Mouse (Mus musculus) bone marrow macrophage, adult 2 months (primary cell): ENCODE results near the gene Traf6. TPM values are rescaled to one million over a fixed set of nuclear protein-coding genes. Genes with fewer than 3 reads are reported as not detected.

ENCODE experiments used
- H3K27ac ChIP-seq: 2 replicates; pipeline ENCODE4 v1.5.1; 2012; ENCODE audit warnings: low read depth, low read length; ENCODE audit not compliant: insufficient read depth
- H3K4me1 ChIP-seq: 2 replicates; pipeline ENCODE4 v1.6.1; 2012; ENCODE audit warnings: low read length; ENCODE audit not compliant: control insufficient read depth, insufficient read depth
- H3K4me3 ChIP-seq: 2 replicates; pipeline ENCODE4 v1.5.1; 2012; ENCODE audit warnings: mild to moderate bottlenecking, low read length, moderate library complexity; ENCODE audit not compliant: insufficient read depth
- CTCF ChIP-seq: IDR thresholded peaks from 2 replicates; pipeline ENCODE4 v1.5.1; 2012; ENCODE audit warnings: low read depth, mild to moderate bottlenecking, low read length, moderate library complexity
- POLR2A ChIP-seq: IDR thresholded peaks from 2 replicates; pipeline ENCODE4 v1.6.1; 2012; ENCODE audit warnings: mild to moderate bottlenecking, low read depth, low read length, borderline replicate concordance
- polyA plus RNA-seq: library from polyadenylated mRNA; stranded (reverse); fragments of >200 nt; gene quantifications from 2 replicates; pipeline ENCODE4 v1.2.4, GENCODE M21; 2012; ENCODE audit not compliant: missing spikeins, insufficient read depth, insufficient read length

Gene Traf6
- polyA plus RNA-seq, 1 experiment = 11.5 TPM

- Histone ChIP-seq H3K4me3 (no peak overlapping the region), H3K4me1 (peaks cover 16% of the 10 kb centered on the region), H3K27ac (no peak overlapping the region)
- TF ChIP-seq CTCF (no peak), POLR2A (no peak)
Observed at GRCm38 (mm10) chr2:101693043-101693442, 14.8 kb downstream of the Traf6 start.

GRCm38 (mm10) chr2:101693577-101694215, 15.5 kb downstream of the Traf6 start:
- Histone ChIP-seq H3K4me1 (peaks cover 22% of the 10 kb centered on the region), H3K4me3 (no peak overlapping the region), H3K27ac (no peak overlapping the region)
- TF ChIP-seq CTCF = no peak
- no peak for TF ChIP-seq POLR2A

- no peak for TF ChIP-seq CTCF
- no peak for TF ChIP-seq POLR2A
- H3K4me1 ChIP-seq = peaks cover 32% of the 10 kb centered on the region
Observed at GRCm38 (mm10) chr2:101695584-101695983, 17.4 kb downstream of the Traf6 start.

GRCm38 (mm10) chr2:101699284-101699683, 21.1 kb downstream of the Traf6 start:
- Histone ChIP-seq H3K4me3 (no peak overlapping the region), H3K4me1 (peaks cover 34% of the 10 kb centered on the region), H3K27ac (peak overlapping the region; percentile 80)
- no peak for TF ChIP-seq POLR2A
- TF ChIP-seq CTCF = no peak

More at GRCm38 (mm10) chr2:101695584-101695983, 17.4 kb downstream of the Traf6 start:
- Histone ChIP-seq H3K4me3 (no peak overlapping the region), H3K27ac (no peak overlapping the region)

- no peak overlapping the region for H3K4me3 ChIP-seq
- TF ChIP-seq POLR2A (no peak), CTCF (no peak)
- no peak overlapping the region for H3K27ac ChIP-seq
- peaks cover 2% of the 10 kb centered on the region; the same call in 1 of the 2 replicates for H3K4me1 ChIP-seq
Observed at GRCm38 (mm10) chr2:101705941-101706485, 27.8 kb downstream of the Traf6 start.

- TF ChIP-seq CTCF (no peak), POLR2A (no peak)
Observed at GRCm38 (mm10) chr2:101711608-101712007, 33.4 kb downstream of the Traf6 start.

GRCm38 (mm10) chr2:101715650-101716323, 37.6 kb downstream of the Traf6 start:
- Histone ChIP-seq H3K4me3 (no peak overlapping the region), H3K4me1 (no peaks in the 10 kb centered on the region), H3K27ac (no peak overlapping the region)
- no peak for TF ChIP-seq POLR2A
- no peak for TF ChIP-seq CTCF

More at GRCm38 (mm10) chr2:101711608-101712007, 33.4 kb downstream of the Traf6 start:
- Histone ChIP-seq H3K4me3 (no peak overlapping the region), H3K27ac (no peak overlapping the region), H3K4me1 (no peaks in the 10 kb centered on the region)

- Histone ChIP-seq H3K4me3 (no peak overlapping the region), H3K4me1 (no peaks in the 10 kb centered on the region), H3K27ac (no peak overlapping the region)
- no peak for TF ChIP-seq CTCF
- TF ChIP-seq POLR2A = no peak
Observed at GRCm38 (mm10) chr2:101717162-101717561, 38.9 kb downstream of the Traf6 start.

- H3K4me1 ChIP-seq = no peaks in the 10 kb centered on the region
- no peak overlapping the region for H3K4me3 ChIP-seq
Observed at GRCm38 (mm10) chr2:101721835-101722234, 43.6 kb downstream of the Traf6 start.

More at GRCm38 (mm10) chr2:101721835-101722234, 43.6 kb downstream of the Traf6 start:
- no peak overlapping the region for H3K27ac ChIP-seq
- TF ChIP-seq CTCF = no peak
